Mouse (Mus musculus): ENCODE measurements around the gene Pcdh7.
"Not testable (repeated sequence)": the region's sequence is repeated elsewhere in the genome, so short reads cannot be mapped to it uniquely, and the experiment has no call there.

The Pcdh7 gene

GRCm38 (mm10) chr5:58143897-58144296 is 426.1 kb downstream of the Pcdh7 start:
- DNase-seq (ENCODE audit: low spot score) = no peak

DNA sequence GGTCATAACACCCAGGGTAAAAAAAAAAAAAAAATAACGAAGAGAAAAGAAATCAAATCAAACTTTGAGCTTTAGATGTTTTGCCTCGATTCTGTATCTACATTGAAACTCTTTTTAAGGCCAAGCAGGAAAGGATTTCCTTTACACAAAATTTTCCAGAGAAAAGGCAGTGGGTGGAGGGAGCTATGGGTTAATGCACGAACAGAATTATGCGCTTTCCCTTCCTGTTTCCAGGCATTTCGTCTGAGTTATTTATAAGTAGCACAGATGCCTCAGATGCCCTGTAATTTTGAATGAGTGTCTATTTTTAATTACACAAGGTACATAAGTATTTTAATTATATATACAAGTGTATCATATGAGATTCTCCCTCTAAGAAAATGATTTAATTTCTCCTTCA is 436.2 kb downstream of the Pcdh7 start:
- no peak for DNase-seq (ENCODE audit: low spot score)

- DNase-seq (ENCODE audit: low spot score) = no peak
Observed at GRCm38 (mm10) chr5:58172218-58172617, 454.5 kb downstream of the Pcdh7 start.

- not testable (repeated sequence) for DNase-seq (ENCODE audit: low spot score)
Observed at GRCm38 (mm10) chr5:58174335-58174734, 456.6 kb downstream of the Pcdh7 start.

DNA sequence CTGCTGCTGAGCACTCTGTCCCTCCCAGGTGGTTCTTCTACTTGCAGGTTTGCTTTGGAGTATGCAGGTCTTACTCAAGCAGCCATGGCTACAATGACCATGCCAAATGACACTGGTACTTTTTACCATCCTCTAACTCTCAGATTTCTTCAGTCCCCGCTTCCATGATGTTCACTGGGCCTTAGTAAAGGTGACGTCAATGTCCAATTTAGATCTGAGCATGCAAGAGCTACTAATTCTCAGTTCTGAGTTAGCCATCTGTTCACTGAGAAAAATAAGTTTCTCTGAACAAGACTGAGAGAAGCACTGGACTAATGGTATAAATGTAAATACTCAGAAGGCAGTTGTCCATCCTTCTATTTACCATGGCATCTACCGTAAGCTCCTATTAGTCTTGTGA is 457.8 kb downstream of the Pcdh7 start:
- no peak for DNase-seq (ENCODE audit: low spot score)
